21 mouse cellular contexts compared by ENCODE assay signal in genomic region chr6:32878586-32878985, GRCm38 (mm10).
DNase-seq lines count a peak whose midpoint lies in the region; ATAC-seq and TF ChIP-seq lines count a peak whose summit lies in the region.
"Had no signal": no experiment of that assay in that cellular context is flagged by ENCODE, and none has a peak within 500 bp of the region (broad histone marks: within the 10 kb centered on the region; RNA-seq: fewer than 3 reads in every experiment).

No protein-coding gene starts in this region.

- no peak for TF ChIP-seq CTCF in forebrain, postnatal 0 days (IDR thresholded peaks at IDR 0.05; ENCODE audit: low read depth)
- TF ChIP-seq CTCF in lung, postnatal 0 days (IDR thresholded peaks at IDR 0.05): no peak

- 60% methylated on average over 5 of the region's 5 CpGs for WGBS in forebrain, postnatal 0 days
- WGBS in forebrain, embryonic 16.5 days: 61% methylated on average over 5 of the region's 5 CpGs
- WGBS in lung, postnatal 0 days: 58% methylated on average over 5 of the region's 5 CpGs
- 92% methylated on average over 5 of the region's 5 CpGs for WGBS in hindbrain, embryonic 12.5 days

- no peaks in the 10 kb centered on the region for H3K9me3 ChIP-seq in forebrain, postnatal 0 days (ENCODE audit: low read length)
- H3K9me3 ChIP-seq in forebrain, embryonic 16.5 days (ENCODE audit: control insufficient read depth, low read length): no peaks in the 10 kb centered on the region
- H3K9me3 ChIP-seq in lung, postnatal 0 days (ENCODE audit: low read length): no peaks in the 10 kb centered on the region
- no peaks in the 10 kb centered on the region for H3K9me3 ChIP-seq in hindbrain, embryonic 12.5 days (replicated peaks)
- H3K9me3 ChIP-seq: heart, embryonic 13.5 days; limb, embryonic 12.5 days; liver, embryonic 12.5 days had no signal

- H3K4me1 ChIP-seq in forebrain, postnatal 0 days (ENCODE audit: insufficient read depth): peaks cover 9% of the 10 kb centered on the region; the same call in 1 of the 2 replicates
- H3K4me1 ChIP-seq in forebrain, embryonic 16.5 days (replicated peaks; ENCODE audit: control insufficient read depth, insufficient read depth, low read length): peaks cover 12% of the 10 kb centered on the region
- no peaks in the 10 kb centered on the region for H3K4me1 ChIP-seq in lung, postnatal 0 days (ENCODE audit: insufficient read depth, low read depth, low read length)
- H3K4me1 ChIP-seq in hindbrain, embryonic 12.5 days: peaks cover 13% of the 10 kb centered on the region
- H3K4me1 ChIP-seq: limb, embryonic 12.5 days had no signal

- H3K36me3 ChIP-seq in forebrain, postnatal 0 days (ENCODE audit: insufficient read depth): no peaks in the 10 kb centered on the region
- no peaks in the 10 kb centered on the region for H3K36me3 ChIP-seq in forebrain, embryonic 16.5 days (ENCODE audit: control insufficient read depth, insufficient read depth)
- no peaks in the 10 kb centered on the region for H3K36me3 ChIP-seq in lung, postnatal 0 days (ENCODE audit: insufficient read depth, low read length)
- no peaks in the 10 kb centered on the region for H3K36me3 ChIP-seq in hindbrain, embryonic 12.5 days
- H3K36me3 ChIP-seq: heart, embryonic 13.5 days; limb, embryonic 12.5 days; liver, embryonic 12.5 days had no signal

- peak; percentile 75 for DNase-seq in forebrain, postnatal 0 days
- DNase-seq in layer of hippocampus, adult 11-12 months (ENCODE audit: low spot score): peak; percentile 41
- DNase-seq in layer of hippocampus, adult 9-10 months (ENCODE audit: low spot score): no peak
- peak; percentile 37 to 40 for DNase-seq in layer of hippocampus, adult 8-10 months (ENCODE audit: low spot score in 2 of 2)
- peak; percentile 31 for DNase-seq in right cerebral cortex, postnatal 4 days
- DNase-seq in lung, postnatal 0 days (ENCODE audit: low spot score): no peak
- DNase-seq: adrenal gland, adult 8-10 months; cerebellum, adult 11-12 months; embryo, embryonic 11 days; lung, adult 2 months; lung, postnatal 4 days; thymus, postnatal 36 days had no signal

- no peak for TF ChIP-seq EP300 in lung, postnatal 0 days (IDR thresholded peaks at IDR 0.05)

- H3K27me3 ChIP-seq in forebrain, postnatal 0 days (ENCODE audit: insufficient read depth, low read length): no peaks in the 10 kb centered on the region
- no peaks in the 10 kb centered on the region for H3K27me3 ChIP-seq in forebrain, embryonic 16.5 days (replicated peaks; ENCODE audit: control insufficient read depth, insufficient read depth, low read length)
- no peaks in the 10 kb centered on the region for H3K27me3 ChIP-seq in lung, postnatal 0 days (replicated peaks; ENCODE audit: insufficient read depth, low read length)
- H3K27me3 ChIP-seq in hindbrain, embryonic 12.5 days: no peaks in the 10 kb centered on the region
- H3K27me3 ChIP-seq: heart, embryonic 13.5 days; limb, embryonic 12.5 days; liver, embryonic 12.5 days; Patski had no signal

- H3K4me3 ChIP-seq in forebrain, postnatal 0 days (ENCODE audit: low read depth, low read length): no peak overlapping the region
- no peak overlapping the region for H3K4me3 ChIP-seq in forebrain, embryonic 16.5 days (replicated peaks; ENCODE audit: low read length)
- H3K4me3 ChIP-seq in lung, postnatal 0 days (ENCODE audit: low read depth, low read length): no peak overlapping the region
- H3K4me3 ChIP-seq in hindbrain, embryonic 12.5 days: no peak overlapping the region
- H3K4me3 ChIP-seq: heart, embryonic 13.5 days; limb, embryonic 12.5 days; liver, embryonic 12.5 days had no signal

- ATAC-seq in forebrain, postnatal 0 days: peak; percentile 20; the same call in 1 of the 2 replicates
- no peak for ATAC-seq in forebrain, embryonic 16.5 days
- ATAC-seq in lung, postnatal 0 days: no peak
- ATAC-seq in hindbrain, embryonic 12.5 days (ENCODE audit: low FRiP score): no peak
- ATAC-seq: CD4-positive, CD25-positive, alpha-beta regulatory T cell, adult 4 months; hindbrain, postnatal 0 days; intestine, postnatal 0 days; liver, embryonic 12.5 days; Patski had no signal

- no peak overlapping the region for H3K9ac ChIP-seq in forebrain, postnatal 0 days
- H3K9ac ChIP-seq in forebrain, embryonic 16.5 days (replicated peaks; ENCODE audit: low read depth, low read length): no peak overlapping the region
- H3K9ac ChIP-seq in lung, postnatal 0 days (replicated peaks; ENCODE audit: low read depth): no peak overlapping the region
- H3K9ac ChIP-seq in hindbrain, embryonic 12.5 days: no peak overlapping the region
- H3K9ac ChIP-seq: heart, embryonic 13.5 days; limb, embryonic 12.5 days; liver, embryonic 12.5 days had no signal

- no peak overlapping the region for H3K27ac ChIP-seq in forebrain, postnatal 0 days (ENCODE audit: low read depth, low read length)
- no peak overlapping the region; the same call in 1 of the 2 replicates for H3K27ac ChIP-seq in forebrain, embryonic 16.5 days (ENCODE audit: low read length)
- H3K27ac ChIP-seq in lung, postnatal 0 days (ENCODE audit: low read length): no peak overlapping the region
- no peak overlapping the region for H3K27ac ChIP-seq in hindbrain, embryonic 12.5 days
- H3K27ac ChIP-seq: heart, embryonic 13.5 days; hindbrain, postnatal 0 days; limb, embryonic 12.5 days; liver, embryonic 12.5 days had no signal

- no peak overlapping the region for H3K4me2 ChIP-seq in forebrain, postnatal 0 days (ENCODE audit: low read depth)
- no peak overlapping the region for H3K4me2 ChIP-seq in forebrain, embryonic 16.5 days (ENCODE audit: low read length)
- H3K4me2 ChIP-seq in lung, postnatal 0 days (replicated peaks; ENCODE audit: low read depth, low read length): no peak overlapping the region
- no peak overlapping the region for H3K4me2 ChIP-seq in hindbrain, embryonic 12.5 days (replicated peaks)
- H3K4me2 ChIP-seq: heart, embryonic 13.5 days; limb, embryonic 12.5 days; liver, embryonic 12.5 days had no signal

Comparison
In these comparisons a context has a peak if more than half of its experiments do, and no peak if none do; other contexts are left out.
1. DNase-seq: peak in forebrain, postnatal 0 days (single experiment), layer of hippocampus, adult 11-12 months (single experiment), layer of hippocampus, adult 8-10 months (2 of 2) and right cerebral cortex, postnatal 4 days (single experiment); none in layer of hippocampus, adult 9-10 months (single experiment) and lung, postnatal 0 days (single experiment).